Mouse (Mus musculus) CH12.LX (cell line): ENCODE data around the gene Mgp.

ENCODE experiments used
- CHD1 ChIP-seq: IDR thresholded peaks from 2 replicates; pipeline ENCODE4 v1.6.1; 2012; ENCODE audit warnings: low read depth, low read length, improper control_type of control experiment, inconsistent platforms
- CTCF ChIP-seq, 2 experiments: IDR thresholded peaks in 1 of 2; conservative IDR thresholded peaks in 1 of 2; 2 replicates each; pipeline ENCODE4 v1.5.1; 2011 to 2012; ENCODE audit warnings: low read depth in 2 of 2, low read length in 2 of 2, improper control_type of control experiment in 1 of 2, inconsistent platforms in 1 of 2, mild to moderate bottlenecking in 1 of 2, moderate library complexity in 1 of 2
- EP300 ChIP-seq: IDR thresholded peaks from 2 replicates; pipeline ENCODE4 v1.6.1; 2011; ENCODE audit warnings: low read length, improper control_type of control experiment
- MAFK ChIP-seq: IDR thresholded peaks from 2 replicates; pipeline ENCODE4 v1.6.1; 2011; ENCODE audit warnings: low read length, improper control_type of control experiment; ENCODE audit not compliant: insufficient replicate concordance
- NRF1 ChIP-seq: IDR thresholded peaks from 2 replicates; pipeline ENCODE4 v1.6.1; 2014; ENCODE audit warnings: low read depth, mild to moderate bottlenecking, inconsistent platforms, low read length, improper control_type of control experiment, moderate library complexity
- POLR2A ChIP-seq: IDR thresholded peaks from 2 replicates; pipeline ENCODE4 v1.6.1; 2011; ENCODE audit warnings: low read depth, mild to moderate bottlenecking, improper control_type of control experiment, low read length
- SMC3 ChIP-seq: IDR thresholded peaks from 2 replicates; pipeline ENCODE4 v1.6.1; 2011; ENCODE audit warnings: low read depth, low read length, improper control_type of control experiment
- UBTF ChIP-seq: IDR thresholded peaks from 2 replicates; pipeline ENCODE4 v1.6.1; 2012; ENCODE audit warnings: low read depth, mild to moderate bottlenecking, inconsistent platforms, low read length, improper control_type of control experiment, moderate library complexity

DNA sequence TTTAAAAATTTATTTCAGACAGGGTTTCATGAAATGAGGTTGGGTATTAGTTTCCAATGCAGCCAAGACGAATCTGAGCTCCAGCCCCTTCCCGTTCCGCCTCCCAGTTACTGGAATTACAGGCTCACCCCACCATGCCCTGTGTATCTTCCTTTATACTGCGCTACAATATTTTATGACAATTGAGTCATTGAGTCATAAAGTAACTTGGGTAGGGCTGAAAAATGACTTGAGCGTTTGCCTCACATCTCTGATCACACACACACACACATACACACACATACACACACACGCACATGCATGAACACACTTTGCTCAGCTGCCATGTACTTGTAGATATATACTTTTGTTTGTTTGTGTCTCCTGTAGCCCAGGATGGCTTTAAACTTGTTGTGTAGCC lies 38.6 kb upstream of the Mgp start:
- TF ChIP-seq NRF1 (no peak), CTCF (conservative IDR thresholded peaks at IDR 0.05 in 1 of 2, IDR thresholded peaks at IDR 0.05 in 1 of 2; ENCODE audit: low read depth in 2 of 2, low read length in 2 of 2) (no peak), UBTF (no peak), POLR2A (no peak), MAFK (no peak), EP300 (no peak), SMC3 (no peak), CHD1 (no peak)
